Mouse (Mus musculus) lung, adult 2 months (tissue): ENCODE results near the gene Grb2.

ENCODE experiments used
- CTCF ChIP-seq: fragments of 200-500 bp; IDR thresholded peaks from 2 replicates; pipeline ENCODE4 v1.5.1; 2011; ENCODE audit warnings: mild to moderate bottlenecking, low read length, control low read depth; ENCODE audit not compliant: insufficient read depth
- POLR2A ChIP-seq: fragments of 200-500 bp; IDR thresholded peaks from 2 replicates; pipeline ENCODE4 v1.6.1; 2011; ENCODE audit warnings: low read depth, mild to moderate bottlenecking, control low read depth, low read length, borderline replicate concordance; ENCODE audit errors: extremely low read depth

GRCm38 (mm10) chr11:115723231-115723630 lies 14.8 kb upstream of the Grb2 start:
- TF ChIP-seq POLR2A = no peak
- no peak for TF ChIP-seq CTCF
